Mouse (Mus musculus): ENCODE measurements around the gene Polr2c.
A peak's percentile ranks its signal among the peaks of the same experiment; 100 is the strongest.

- TF ChIP-seq CTCF (IDR thresholded peaks at IDR 0.05; ENCODE audit: borderline replicate concordance, insufficient read depth, low read depth, low read length) (peak; percentile 59; the same call in 1 of the 2 replicates), POLR2A (IDR thresholded peaks at IDR 0.05; ENCODE audit: borderline replicate concordance, insufficient read depth, low read length) (no peak)
Observed at GRCm38 (mm10) chr8:94812645-94813098, 44.6 kb upstream of the Polr2c start.
